ENCODE assay signal across 12 mouse cellular contexts in genomic region chr9:26625171-26625937, GRCm38 (mm10).
DNase-seq lines count a peak whose midpoint lies in the region; TF ChIP-seq lines count a peak whose summit lies in the region.
"Had no signal": no experiment of that assay in that cellular context is flagged by ENCODE, and none has a peak within 500 bp of the region (broad histone marks: within the 10 kb centered on the region; RNA-seq: fewer than 3 reads in every experiment).

No protein-coding gene starts in this region.

- no peaks in the 10 kb centered on the region for H3K36me3 ChIP-seq in heart, embryonic 10.5 days
- H3K36me3 ChIP-seq: limb, embryonic 10.5 days had no signal

- no peaks in the 10 kb centered on the region for H3K9me3 ChIP-seq in heart, embryonic 10.5 days
- H3K9me3 ChIP-seq: limb, embryonic 10.5 days had no signal

- H3K27me3 ChIP-seq in heart, embryonic 10.5 days (ENCODE audit: insufficient read depth, poor library complexity, severe bottlenecking): no peaks in the 10 kb centered on the region
- H3K27me3 ChIP-seq: megakaryocyte, embryonic 14.5 days had no signal

- H3K4me1 ChIP-seq in heart, embryonic 10.5 days: no peaks in the 10 kb centered on the region
- H3K4me1 ChIP-seq: limb, embryonic 10.5 days; megakaryocyte, embryonic 14.5 days had no signal

- DNase-seq in layer of hippocampus, adult 2 months (ENCODE audit: low spot score in 2 of 2): no peak
- no peak for DNase-seq in layer of hippocampus, postnatal 36 days
- peak; percentile 95 to 96 for DNase-seq in cerebellum, postnatal 10 days
- DNase-seq in heart, embryonic 10.5 days (ENCODE audit: low spot score): peak; percentile 43
- peak; percentile 90 for DNase-seq in skeletal muscle tissue, adult 2 months (ENCODE audit: low read depth, low spot score)
- DNase-seq in layer of hippocampus, adult 9-10 months (ENCODE audit: low spot score): no peak
- no peak for DNase-seq in adrenal gland, postnatal 36 days
- DNase-seq: adrenal gland, postnatal 25 days; lung, adult 18-20 months; thymus, postnatal 36 days had no signal

- no peak overlapping the region for H3K4me3 ChIP-seq in layer of hippocampus, adult 2 months
- no peak overlapping the region for H3K4me3 ChIP-seq in heart, embryonic 10.5 days
- H3K4me3 ChIP-seq: limb, embryonic 10.5 days; megakaryocyte, embryonic 14.5 days had no signal

- H3K27ac ChIP-seq in layer of hippocampus, adult 2 months: no peak overlapping the region
- no peak overlapping the region for H3K27ac ChIP-seq in heart, embryonic 10.5 days
- H3K27ac ChIP-seq: limb, embryonic 10.5 days had no signal

- TF ChIP-seq CTCF in layer of hippocampus, adult 2 months (conservative IDR thresholded peaks at IDR 0.05): 0 out of 2 replicates have a peak, but pooled peaks have one; percentile 6

- 62% methylated on average over 2 of the region's 2 CpGs for WGBS in heart, embryonic 10.5 days

Comparison
In these comparisons a context has a peak if more than half of its experiments do, and no peak if none do; other contexts are left out.
1. DNase-seq: peak in cerebellum, postnatal 10 days (2 of 2), heart, embryonic 10.5 days (single experiment) and skeletal muscle tissue, adult 2 months (single experiment); none in layer of hippocampus, adult 2 months (0 of 2), layer of hippocampus, postnatal 36 days (0 of 2), layer of hippocampus, adult 9-10 months (single experiment) and adrenal gland, postnatal 36 days (0 of 2).